Mouse (Mus musculus): ENCODE results near the gene Zfp428.

Zfp428 gene

DNA sequence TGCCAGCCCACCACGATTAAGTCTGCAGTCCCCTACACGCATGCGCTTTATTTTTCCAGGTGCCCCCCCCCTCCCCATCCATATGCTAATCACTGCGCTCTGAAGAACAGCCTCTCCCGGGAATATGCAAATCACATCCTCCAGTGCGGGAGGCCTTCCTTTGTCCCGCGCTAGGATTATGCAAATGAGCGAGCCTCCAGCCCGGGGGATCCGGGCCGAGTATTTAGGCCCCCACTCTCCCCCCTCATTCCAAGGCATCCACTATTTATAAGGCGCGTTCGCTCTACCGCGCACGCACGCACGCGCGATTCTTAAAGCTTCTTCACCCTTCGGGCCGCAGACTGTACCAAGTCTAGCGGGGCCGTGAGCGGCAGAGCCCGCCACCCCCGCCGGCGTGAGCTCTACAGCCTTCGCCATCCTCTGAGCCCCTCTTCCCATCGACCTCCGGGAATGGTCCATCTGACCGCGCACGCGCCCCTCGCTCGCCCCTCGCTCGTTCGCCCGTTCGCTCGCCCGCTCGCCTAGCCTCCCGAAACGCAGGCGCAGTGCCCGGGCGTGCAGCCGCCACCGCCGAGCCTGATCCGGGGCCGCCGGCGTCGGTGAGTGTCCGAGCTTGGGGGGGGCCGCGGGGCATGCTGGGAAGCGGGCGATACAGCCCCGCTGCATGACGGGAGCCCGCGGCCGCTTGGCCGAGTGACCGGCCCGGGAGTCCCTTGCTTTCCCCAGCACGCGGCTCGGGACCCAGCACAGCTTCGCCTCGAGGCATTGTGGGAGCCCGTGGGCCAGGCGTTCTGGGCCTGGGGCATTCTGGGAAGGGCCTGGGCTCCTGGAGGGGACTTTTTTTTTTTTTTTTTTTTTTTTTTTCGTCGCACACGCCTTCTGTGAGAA lies at the start of gene Zfp428:
TSS of gene Zfp428 (plus strand) at position 169 of the 888 bp plus-strand sequence.
- DNase-seq (ENCODE audit: low read depth, low spot score), result peak; percentile 95

DNA sequence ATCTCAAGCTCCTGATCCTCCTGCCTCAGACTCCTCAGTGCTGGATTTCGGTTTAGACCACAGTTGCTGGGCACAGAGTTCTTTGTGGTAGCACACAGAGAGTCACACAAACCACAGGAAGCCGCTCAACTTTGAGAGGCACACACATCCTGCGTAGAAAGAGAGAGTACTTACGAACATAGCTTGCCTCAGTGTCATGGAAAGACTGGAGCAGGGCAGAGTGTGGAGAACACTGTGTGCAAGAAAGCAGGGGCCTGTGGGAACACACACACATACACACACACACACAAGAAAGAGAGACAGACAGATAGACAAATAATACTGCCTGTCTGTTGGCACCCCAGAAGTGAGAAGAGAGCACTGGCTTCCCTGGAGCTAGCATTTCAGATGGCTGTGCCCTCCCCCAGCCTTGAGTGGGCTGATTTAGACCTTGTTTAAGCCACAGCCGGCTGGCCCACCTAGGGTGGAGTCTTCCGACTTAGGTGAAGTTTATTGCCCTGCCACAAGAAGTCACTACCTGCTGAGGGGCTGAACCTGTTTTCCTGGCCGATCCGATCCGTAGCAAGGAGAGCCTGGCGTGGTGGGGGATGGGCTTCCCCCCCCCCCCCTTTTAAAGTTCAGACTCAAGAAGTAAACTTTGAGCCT lies 49.0 kb upstream of the Zfp428 start:
- DNase-seq (ENCODE audit: low read depth, low spot score), result no peak

DNA sequence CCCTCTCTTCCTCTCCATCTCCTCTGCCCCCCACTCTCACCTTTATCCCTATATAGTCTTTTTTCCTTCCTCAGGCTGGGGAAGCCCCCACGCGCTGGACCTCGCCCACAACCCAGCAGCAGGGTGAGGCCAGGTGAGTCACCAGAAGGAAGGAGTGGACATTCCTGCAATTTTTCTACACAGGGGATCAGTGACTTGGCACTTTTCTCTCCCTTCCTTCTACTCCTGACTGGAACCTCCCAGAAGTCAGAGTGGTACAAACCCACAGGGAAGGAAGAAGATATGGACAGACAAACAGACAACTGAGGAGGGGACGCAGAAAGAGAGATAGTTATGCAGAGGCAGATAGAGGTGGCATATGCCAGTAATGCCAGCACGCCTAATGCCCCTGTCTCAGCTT lies 47.4 kb upstream of the Zfp428 start:
- no peak for DNase-seq (ENCODE audit: low read depth, low spot score)

DNA sequence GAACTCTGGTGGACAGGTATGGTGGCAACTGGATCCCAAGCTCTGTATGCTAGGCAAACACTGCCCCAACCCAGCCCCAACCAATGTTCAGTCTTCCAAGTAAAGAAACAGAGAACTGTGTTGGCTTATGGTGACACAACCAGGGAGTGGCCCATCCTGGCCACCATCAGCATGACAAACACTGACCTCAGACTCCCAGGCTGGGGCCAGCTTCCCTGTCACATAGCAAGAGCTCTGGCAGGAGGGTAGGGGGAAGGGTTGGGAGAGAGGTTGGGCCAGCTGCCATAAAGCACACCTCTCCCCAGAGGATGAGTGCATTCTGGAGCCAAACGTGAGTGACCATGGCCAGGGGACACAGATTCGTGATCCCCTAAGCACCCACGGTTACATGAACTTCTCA lies 47.0 kb upstream of the Zfp428 start:
- no peak for DNase-seq (ENCODE audit: low read depth, low spot score)

DNA sequence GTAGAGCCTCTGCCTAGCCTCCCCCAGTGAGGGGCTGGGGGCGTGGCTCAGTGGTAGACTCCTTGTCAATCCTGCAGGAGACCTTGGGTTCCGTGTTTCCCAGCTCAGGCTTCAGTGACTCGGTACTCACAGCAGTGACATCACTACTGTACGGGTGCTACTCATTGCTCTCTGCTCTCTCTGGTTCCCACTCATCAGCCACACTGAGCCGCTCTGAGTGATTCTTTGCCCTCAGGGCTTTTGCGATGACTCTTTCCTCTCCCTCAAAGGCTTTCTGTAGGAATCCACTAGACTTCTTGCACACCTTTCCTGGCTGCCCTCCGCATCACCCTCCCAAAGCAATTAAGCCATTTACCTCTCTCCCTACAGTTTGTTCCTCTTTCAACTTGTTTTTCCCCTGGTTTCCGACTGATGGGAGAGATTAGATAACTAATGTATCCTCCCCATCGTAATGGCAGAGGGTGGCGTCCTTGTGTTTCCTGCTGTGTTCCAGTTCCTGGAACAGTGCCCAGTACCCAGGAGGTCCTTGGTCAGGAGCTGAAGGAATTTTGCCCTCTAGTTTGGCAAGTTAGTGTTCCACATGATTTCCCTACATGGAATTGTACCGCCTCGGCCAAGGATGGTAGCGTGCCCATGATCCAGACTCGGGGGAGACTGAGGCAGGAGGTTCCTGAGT lies 45.3 kb upstream of the Zfp428 start:
- no peak for DNase-seq (ENCODE audit: low read depth, low spot score)

DNA sequence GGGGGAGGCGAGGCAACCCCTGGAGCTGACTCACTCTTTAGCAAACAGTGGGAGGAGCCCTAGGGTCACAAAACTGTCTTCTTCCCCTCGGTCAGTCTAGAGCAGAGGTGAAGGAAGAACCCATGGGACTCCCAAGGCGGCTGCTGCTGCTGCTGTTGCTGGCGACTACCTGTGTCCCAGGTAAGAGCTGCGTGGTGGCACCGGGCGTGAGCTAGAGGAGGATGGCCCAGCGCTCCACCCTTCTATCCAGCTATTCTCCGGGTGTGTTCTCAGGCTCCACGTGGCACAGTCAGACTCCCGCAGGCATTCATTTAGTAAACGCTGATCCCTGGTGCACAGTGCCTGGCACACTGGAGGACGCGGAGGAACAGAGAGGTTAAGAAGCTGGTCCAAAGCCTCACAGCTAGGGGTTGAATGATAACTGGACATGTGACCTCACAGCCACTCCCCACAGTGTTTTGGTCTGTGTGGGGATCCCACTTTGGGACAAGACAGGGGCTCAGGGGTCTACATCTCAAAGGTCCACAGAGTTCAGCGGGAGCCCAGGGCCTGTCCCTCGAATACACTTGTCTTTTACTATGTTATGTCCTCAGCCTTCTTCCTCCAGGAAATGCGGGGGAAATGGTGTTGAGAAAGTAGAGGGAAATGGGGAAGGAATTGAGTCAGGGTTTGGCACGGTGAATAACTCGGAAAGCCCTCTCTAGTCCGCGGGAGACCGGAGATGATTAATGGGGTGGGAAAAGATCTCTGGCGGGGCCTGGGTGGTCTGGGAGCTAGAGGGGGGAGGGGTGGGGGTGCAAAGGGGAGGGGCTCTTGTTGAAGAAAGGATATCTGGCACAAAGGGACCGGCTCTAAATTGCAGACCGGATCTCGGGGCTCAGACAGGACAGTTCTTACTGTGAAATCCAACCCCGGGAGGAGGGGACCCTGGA lies 44.2 kb upstream of the Zfp428 start, which contains the start of gene Plaur:
TSS of gene Plaur (plus strand) at position 97 of the 932 bp plus-strand sequence.
- no peak for DNase-seq (ENCODE audit: low read depth, low spot score)

DNA sequence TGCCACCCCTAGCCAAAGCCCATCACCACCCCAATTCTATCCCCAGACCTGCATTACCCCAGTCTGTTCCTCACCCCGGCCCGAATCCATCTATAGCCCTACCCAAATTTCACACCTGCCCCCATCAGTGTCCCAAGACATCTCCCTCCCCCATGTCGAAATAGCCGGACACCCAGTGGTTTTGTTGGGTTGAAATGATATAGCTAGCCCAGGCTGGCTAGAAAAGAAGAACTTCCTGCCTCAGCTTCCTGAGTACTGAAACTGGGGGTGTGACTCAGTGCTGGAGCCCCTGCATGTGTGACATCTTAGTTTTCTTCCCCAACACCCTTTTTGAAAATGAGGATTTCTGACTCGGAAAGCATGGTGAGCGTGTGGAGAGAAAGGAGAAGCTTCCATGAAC lies 40.0 kb upstream of the Zfp428 start:
- DNase-seq (ENCODE audit: low read depth, low spot score), result no peak

DNA sequence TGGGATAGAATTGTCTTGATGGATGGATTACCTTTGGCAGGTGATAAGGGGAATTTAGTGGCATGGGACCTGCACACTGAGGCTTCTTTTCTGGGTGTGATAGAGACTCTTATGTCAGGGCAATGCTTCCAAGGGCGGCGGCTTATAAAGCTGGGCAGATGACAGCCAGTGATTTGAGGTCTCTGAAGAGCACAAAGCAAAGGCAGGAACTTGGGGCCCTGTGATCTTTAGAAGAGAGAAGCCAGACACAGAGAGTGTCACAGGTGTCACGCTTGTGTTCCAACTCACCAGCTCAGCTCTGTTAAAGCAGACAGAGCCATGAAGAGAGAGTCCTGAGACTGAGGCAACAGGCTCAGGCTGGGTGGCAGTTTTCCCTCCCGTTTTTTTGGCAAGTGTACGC lies 38.9 kb upstream of the Zfp428 start:
- no peak for DNase-seq (ENCODE audit: low read depth, low spot score)

DNA sequence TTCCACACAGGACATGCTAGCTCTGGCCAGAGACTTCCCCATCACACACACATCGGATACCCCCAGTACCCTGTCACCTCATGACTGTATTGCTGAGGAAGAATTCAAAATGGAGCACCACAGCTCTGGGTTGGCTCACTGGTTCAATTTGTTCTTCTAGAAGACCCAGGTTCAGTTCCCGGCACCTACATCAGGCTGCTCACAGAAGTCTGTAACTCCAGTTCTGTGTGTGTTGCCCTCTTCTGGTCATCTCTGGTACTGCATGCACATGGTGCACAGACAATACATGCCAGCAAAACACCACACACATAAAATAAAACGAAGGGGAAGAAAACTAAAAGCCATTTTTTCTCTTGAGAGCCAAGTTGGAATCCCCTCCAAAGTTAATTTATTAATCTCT lies 37.7 kb upstream of the Zfp428 start:
- DNase-seq (ENCODE audit: low read depth, low spot score), result no peak

DNA sequence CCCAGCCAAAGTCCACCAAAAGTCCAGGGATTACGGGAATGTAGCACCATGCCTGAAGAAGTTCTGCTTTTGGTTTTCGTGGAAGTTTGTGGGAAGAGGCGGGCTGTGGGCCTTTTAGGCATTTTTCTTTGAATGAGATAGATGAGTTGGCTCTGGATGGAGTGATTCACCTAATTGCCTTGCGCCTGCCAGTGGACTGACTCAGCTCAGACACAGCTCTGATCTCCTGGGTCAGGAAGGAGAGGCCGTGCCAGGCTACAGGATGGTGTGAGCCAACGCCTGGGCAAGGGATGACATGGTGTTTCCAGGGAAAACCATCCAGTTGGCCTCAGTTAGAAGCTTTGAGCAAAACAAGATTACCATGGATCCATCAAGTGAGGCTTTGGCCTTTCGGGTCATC lies 36.5 kb upstream of the Zfp428 start:
- no peak for DNase-seq (ENCODE audit: low read depth, low spot score)

DNA sequence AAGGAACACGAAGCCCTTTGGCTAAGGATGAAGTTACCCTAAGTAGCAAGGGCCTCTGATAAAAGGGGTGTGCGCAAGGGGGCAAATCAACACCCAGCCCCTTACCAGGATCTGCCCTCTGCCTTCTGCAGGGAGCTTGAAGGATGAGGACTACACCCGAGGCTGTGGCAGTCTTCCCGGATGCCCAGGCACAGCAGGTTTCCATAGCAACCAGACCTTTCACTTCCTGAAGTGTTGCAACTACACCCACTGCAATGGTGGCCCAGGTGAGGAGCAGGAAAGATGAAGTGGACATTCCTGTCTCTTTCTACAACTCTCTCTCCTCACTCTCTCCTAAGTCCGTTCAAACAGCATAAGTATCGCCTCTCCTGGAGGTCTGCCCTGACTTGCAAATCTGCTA lies 34.4 kb upstream of the Zfp428 start:
- no peak for DNase-seq (ENCODE audit: low read depth, low spot score)

DNA sequence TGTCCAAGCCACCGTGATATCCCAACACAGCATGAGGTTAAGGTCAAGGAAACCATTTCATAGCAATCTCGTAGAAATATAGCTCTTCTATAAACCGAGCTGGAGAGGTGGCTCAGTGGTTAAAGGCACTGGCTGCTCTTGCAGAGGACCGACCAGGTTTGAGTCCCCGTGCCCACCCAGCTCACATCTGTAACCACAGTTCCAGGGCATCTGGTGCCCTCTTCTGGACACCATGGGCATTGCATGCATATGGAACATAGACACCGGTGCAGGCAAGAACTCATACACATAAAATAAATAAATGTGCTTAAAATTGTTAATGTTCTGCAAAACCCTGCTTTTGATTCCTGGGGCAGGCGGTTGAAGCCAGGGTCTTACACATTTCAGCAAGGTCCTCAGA lies 33.9 kb upstream of the Zfp428 start:
- no peak for DNase-seq (ENCODE audit: low read depth, low spot score)

DNA sequence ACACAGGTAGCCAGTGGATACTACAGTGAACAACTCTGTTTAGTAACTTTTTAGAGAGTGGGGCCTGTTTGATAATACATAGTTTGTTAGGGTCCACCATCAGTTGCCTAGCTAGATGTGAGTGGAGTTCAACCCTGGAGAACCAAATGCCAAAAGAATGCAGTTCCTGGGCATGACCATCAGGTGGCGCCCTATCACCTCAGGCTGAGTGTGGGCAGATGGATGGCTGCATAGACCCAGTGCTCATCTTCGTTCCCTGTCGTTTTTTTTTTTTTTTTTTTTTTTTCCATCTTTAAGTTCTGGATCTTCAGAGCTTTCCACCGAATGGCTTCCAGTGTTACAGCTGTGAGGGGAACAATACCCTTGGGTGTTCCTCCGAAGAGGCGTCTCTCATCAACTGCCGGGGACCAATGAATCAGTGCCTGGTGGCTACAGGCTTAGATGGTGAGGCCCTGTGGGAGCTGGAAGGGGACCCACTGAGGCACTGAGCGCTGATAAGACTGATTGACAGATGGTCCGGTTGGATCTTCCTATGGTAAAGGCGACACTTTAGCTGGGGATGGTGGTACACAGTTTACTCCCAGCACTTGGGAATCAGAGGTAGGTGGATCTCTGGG lies 32.8 kb upstream of the Zfp428 start:
- DNase-seq (ENCODE audit: low read depth, low spot score), result no peak

DNA sequence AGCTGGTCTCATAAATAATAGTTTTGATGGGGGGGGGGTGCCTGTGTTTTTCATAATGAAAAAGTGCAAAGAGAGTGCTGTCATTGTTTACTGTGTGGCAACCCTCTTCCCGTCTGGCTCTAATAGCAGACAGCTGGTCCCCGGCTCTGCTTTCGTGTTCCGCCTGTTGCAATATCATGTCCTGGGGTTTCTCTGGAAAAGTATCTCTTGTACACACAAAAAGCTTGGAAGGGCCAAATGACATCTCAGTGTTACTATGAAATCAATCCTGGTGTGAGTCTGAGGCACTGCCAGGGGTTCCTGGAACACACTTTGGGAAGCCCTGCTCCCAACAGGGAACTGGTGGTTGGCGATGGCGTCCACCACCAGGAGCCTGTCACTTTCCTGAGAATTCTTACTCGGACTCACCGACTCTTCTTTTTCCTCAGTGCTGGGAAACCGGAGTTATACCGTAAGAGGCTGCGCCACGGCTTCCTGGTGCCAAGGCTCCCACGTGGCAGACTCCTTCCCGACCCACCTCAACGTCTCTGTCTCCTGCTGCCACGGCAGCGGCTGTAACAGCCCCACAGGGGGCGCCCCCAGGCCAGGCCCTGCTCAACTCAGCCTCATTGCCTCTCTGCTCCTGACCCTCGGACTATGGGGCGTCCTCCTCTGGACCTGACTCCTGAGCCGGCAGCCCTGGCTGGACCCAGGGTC lies 31.8 kb upstream of the Zfp428 start:
- no peak for DNase-seq (ENCODE audit: low read depth, low spot score)

DNA sequence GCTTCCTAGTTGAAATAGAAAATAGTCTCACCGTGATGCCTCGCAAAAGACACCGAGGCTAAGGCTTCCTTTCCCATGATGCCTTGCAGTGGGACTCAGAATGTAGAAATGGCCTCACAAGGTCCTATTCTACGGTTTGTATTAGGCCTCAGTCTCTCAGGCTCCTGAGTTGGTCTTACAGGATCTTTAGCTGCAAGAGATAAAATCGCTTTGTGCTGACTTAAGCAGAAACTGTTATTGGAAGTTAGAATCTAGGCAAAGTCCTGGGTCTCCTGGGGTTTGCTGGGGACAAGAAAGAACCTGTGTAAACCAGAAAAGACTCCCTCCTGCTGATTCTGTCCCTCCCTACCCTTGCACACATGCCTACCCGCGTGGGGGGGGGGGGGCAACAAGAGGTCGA lies 30.5 kb upstream of the Zfp428 start:
- no peak for DNase-seq (ENCODE audit: low read depth, low spot score)

DNA sequence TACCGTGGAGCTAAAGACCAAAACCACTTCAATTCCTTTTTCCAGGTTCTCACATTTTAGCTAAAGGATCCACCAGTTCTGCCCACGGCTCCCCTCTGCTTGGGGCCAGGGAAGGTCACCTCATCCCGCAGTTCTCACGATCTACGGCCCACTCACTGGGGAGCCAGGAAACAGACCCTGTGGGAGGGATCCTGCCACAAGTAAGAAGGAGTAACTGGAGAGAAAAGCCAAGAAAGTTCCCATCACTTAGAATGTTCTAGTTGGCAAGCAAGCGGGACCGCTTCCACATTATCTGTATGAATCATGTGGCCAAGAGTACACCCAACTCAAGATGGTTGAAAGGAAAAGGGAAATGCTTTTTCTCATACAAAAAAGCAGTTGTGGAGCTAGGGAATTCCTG lies 29.9 kb upstream of the Zfp428 start:
- DNase-seq (ENCODE audit: low read depth, low spot score), result no peak

DNA sequence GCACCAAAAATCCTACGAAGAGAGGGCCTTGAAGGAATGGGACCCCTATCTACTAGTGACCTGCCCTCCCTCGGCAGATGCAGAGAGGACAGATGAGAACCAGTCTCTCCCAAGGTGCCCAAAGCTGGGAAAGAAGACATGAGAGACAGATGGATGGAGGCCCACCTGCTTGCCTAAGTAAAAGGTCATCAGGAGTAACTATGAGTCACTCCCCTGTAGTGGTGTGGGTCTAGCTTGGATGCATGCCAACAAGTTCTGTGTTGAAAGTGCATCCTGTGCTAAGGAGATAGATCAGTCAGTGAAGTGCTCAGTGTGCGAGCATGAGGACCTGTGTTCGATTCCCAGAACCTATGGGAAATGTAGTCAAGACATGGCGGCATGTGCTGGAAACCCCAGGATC lies 27.9 kb upstream of the Zfp428 start:
- DNase-seq (ENCODE audit: low read depth, low spot score), result no peak

DNA sequence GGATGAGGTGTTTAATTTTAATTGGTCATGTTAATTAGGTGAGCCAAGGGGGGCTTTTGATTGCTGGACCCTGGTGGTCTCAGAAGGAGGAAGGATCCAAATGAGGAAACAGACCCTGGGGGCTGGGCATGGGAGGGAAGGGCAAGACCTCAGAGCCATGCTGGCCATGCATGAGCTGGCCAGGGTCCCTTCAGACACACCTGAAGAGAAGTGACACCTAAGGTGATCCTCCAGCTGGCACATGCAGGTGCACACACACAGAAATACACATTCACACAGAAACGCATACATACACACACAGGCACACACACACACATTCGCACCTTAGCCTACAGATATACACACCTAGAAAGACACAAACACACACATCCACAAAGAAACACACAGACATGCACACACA lies 27.1 kb upstream of the Zfp428 start:
- no peak for DNase-seq (ENCODE audit: low read depth, low spot score)

DNA sequence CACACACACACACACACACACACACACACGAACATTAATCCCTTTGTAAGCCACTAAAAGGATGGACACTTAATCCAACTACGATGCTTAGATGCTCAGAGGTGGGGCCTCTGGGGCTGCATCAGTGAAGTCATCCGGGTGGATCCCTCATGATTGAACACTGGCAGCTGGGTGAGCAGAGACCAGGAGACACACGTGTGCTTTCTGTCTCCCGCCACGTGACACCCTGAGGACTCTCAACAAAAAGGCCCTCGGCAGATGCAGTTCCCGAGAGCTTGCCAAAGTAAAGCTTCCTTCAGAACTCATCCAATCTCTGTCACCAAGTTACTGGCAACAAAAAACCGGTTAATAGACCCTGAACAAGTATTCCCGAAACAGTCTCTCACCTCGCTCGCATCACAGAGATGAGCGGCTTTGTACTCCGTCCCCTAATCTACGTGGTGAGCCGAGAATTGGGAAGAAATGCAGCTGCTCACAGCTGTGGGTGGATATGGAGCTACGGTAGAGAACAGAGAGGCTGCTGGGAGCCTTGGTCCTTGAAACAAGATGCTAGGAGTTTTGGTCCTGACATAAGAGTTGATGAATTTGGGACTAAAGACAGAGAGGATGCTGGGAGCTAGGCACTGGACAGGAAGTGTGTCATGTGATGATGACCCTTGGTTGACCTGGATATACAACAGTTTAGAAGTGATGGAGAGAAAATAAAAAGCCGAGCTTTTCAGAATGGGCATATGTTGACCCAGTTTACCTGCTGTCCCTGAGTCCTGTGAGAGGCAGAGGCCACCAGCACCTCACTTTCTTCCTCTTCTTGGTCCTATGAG lies 26.5 kb upstream of the Zfp428 start:
- DNase-seq (ENCODE audit: low read depth, low spot score), result no peak

All from brain, embryonic 18.5 days (tissue).